Mouse (Mus musculus): ENCODE data around the gene Cntn2. TPM values are rescaled to one million over a fixed set of nuclear protein-coding genes. Genes with fewer than 3 reads are reported as not detected.

Cntn2 gene
- total RNA-seq, 2 experiments from 2014 or later, result 52.2 to 57.0 TPM

GRCm38 (mm10) chr1:132520764-132521163 lies 22.3 kb downstream of the Cntn2 start:
- intact Hi-C loops (cut with DNase I), result no loop called here
- peak in 1 of 2 experiments; percentile 86 for DNase-seq (ENCODE audit: extremely low spot score in 1 of 2, low spot score in 2 of 2)

- DNase-seq (ENCODE audit: extremely low spot score in 1 of 2, low spot score in 2 of 2), result no peak
- intact Hi-C loops (cut with DNase I), result no loop called here
Observed at GRCm38 (mm10) chr1:132519734-132520133, 23.3 kb downstream of the Cntn2 start.

GRCm38 (mm10) chr1:132518621-132519020 lies 24.4 kb downstream of the Cntn2 start:
- DNase-seq (ENCODE audit: extremely low spot score in 1 of 2, low spot score in 2 of 2), result no peak
- intact Hi-C loops (cut with DNase I), result no loop called here

- intact Hi-C loops (cut with DNase I), result no loop called here
- DNase-seq (ENCODE audit: extremely low spot score in 1 of 2, low spot score in 2 of 2), result no peak
Observed at GRCm38 (mm10) chr1:132516776-132517175, 26.3 kb downstream of the Cntn2 start.

GRCm38 (mm10) chr1:132515339-132515738 lies 27.7 kb downstream of the Cntn2 start:
- intact Hi-C loops (cut with DNase I), result no loop called here

GRCm38 (mm10) chr1:132512106-132512505 lies 30.9 kb downstream of the Cntn2 start:
- intact Hi-C loops (cut with DNase I), result no loop called here
- no peak for DNase-seq (ENCODE audit: extremely low spot score in 1 of 2, low spot score in 2 of 2)

More at GRCm38 (mm10) chr1:132515339-132515738, 27.7 kb downstream of the Cntn2 start:
- no peak for DNase-seq (ENCODE audit: extremely low spot score in 1 of 2, low spot score in 2 of 2)

GRCm38 (mm10) chr1:132511521-132511920 lies 31.5 kb downstream of the Cntn2 start:
- intact Hi-C loops (cut with DNase I), result no loop called here
- DNase-seq (ENCODE audit: extremely low spot score in 1 of 2, low spot score in 2 of 2), result no peak

GRCm38 (mm10) chr1:132509771-132510170 lies 33.3 kb downstream of the Cntn2 start:
- no peak for DNase-seq (ENCODE audit: extremely low spot score in 1 of 2, low spot score in 2 of 2)
- intact Hi-C loops (cut with DNase I), result loop anchor here (10.0 kb wide), 1 partner anchor 495 kb away; no protein-coding TSS in a partner anchor

GRCm38 (mm10) chr1:132506656-132507055 lies 36.4 kb downstream of the Cntn2 start:
- intact Hi-C loops (cut with DNase I), result loop anchor here (10.0 kb wide), 1 partner anchor 492 kb away; no protein-coding TSS in a partner anchor
- no peak for DNase-seq (ENCODE audit: extremely low spot score in 1 of 2, low spot score in 2 of 2)

- intact Hi-C loops (cut with DNase I), result loop anchor here (10.0 kb wide), 1 partner anchor 491 kb away; no protein-coding TSS in a partner anchor
- DNase-seq (ENCODE audit: extremely low spot score in 1 of 2, low spot score in 2 of 2), result no peak
Observed at GRCm38 (mm10) chr1:132506058-132506457, 37.0 kb downstream of the Cntn2 start, which contains the start of gene Tmem81. Gene Tmem81, plus strand, starts transcription at chr1:132506230.

- intact Hi-C loops (cut with DNase I), result loop anchor here (10.0 kb wide), 1 partner anchor 490 kb away; no protein-coding TSS in a partner anchor
- DNase-seq (ENCODE audit: extremely low spot score in 1 of 2, low spot score in 2 of 2), result no peak
Observed at GRCm38 (mm10) chr1:132505155-132505554, 37.9 kb downstream of the Cntn2 start.

- no peak for DNase-seq (ENCODE audit: extremely low spot score in 1 of 2, low spot score in 2 of 2)
- intact Hi-C loops (cut with DNase I), result loop anchor here (10.0 kb wide), 1 partner anchor 486 kb away; no protein-coding TSS in a partner anchor
Observed at GRCm38 (mm10) chr1:132500535-132500934, 42.5 kb downstream of the Cntn2 start.

- intact Hi-C loops (cut with DNase I), result no loop called here
- no peak for DNase-seq (ENCODE audit: extremely low spot score in 1 of 2, low spot score in 2 of 2)
Observed at GRCm38 (mm10) chr1:132483759-132484158, 59.3 kb downstream of the Cntn2 start.

- intact Hi-C loops (cut with DNase I), result no loop called here
Observed at GRCm38 (mm10) chr1:132483234-132483633, 59.8 kb downstream of the Cntn2 start.

GRCm38 (mm10) chr1:132481619-132482018 lies 61.4 kb downstream of the Cntn2 start:
- no peak for DNase-seq (ENCODE audit: extremely low spot score in 1 of 2, low spot score in 2 of 2)
- intact Hi-C loops (cut with DNase I), result no loop called here

More at GRCm38 (mm10) chr1:132483234-132483633, 59.8 kb downstream of the Cntn2 start:
- DNase-seq (ENCODE audit: extremely low spot score in 1 of 2, low spot score in 2 of 2), result no peak

GRCm38 (mm10) chr1:132479438-132479837 lies 63.6 kb downstream of the Cntn2 start:
- intact Hi-C loops (cut with DNase I), result loop anchor here (10.0 kb wide), 1 partner anchor 115 kb away; no protein-coding TSS in a partner anchor
- no peak for DNase-seq (ENCODE audit: extremely low spot score in 1 of 2, low spot score in 2 of 2)

- intact Hi-C loops (cut with DNase I), result loop anchor here (10.0 kb wide), 1 partner anchor 112 kb away; no protein-coding TSS in a partner anchor
- peak; percentile 88 to 89 for DNase-seq (ENCODE audit: extremely low spot score in 1 of 2, low spot score in 2 of 2)
Observed at GRCm38 (mm10) chr1:132476928-132477691, 65.9 kb downstream of the Cntn2 start, which contains the start of gene Rbbp5. Gene Rbbp5, plus strand, starts transcription at chr1:132477365.

- intact Hi-C loops (cut with DNase I), result loop anchor here (10.0 kb wide), 1 partner anchor 112 kb away; no protein-coding TSS in a partner anchor
- no peak for DNase-seq (ENCODE audit: extremely low spot score in 1 of 2, low spot score in 2 of 2)
Observed at GRCm38 (mm10) chr1:132476575-132476927, 66.5 kb downstream of the Cntn2 start.

GRCm38 (mm10) chr1:132474496-132474895 lies 68.6 kb downstream of the Cntn2 start:
- intact Hi-C loops (cut with DNase I), result loop anchor here (10.0 kb wide), 1 partner anchor 110 kb away; no protein-coding TSS in a partner anchor
- DNase-seq (ENCODE audit: extremely low spot score in 1 of 2, low spot score in 2 of 2), result no peak

- DNase-seq (ENCODE audit: extremely low spot score in 1 of 2, low spot score in 2 of 2), result no peak
- intact Hi-C loops (cut with DNase I), result loop anchor here (10.0 kb wide), 1 partner anchor 108 kb away; no protein-coding TSS in a partner anchor
Observed at GRCm38 (mm10) chr1:132472537-132472936, 70.5 kb downstream of the Cntn2 start.
